Mouse (Mus musculus) lung, postnatal 25 days (tissue): ENCODE results near the gene Creld2.

ENCODE experiments used
- DNase-seq: peaks from one replicate; pipeline ENCODE4 v3.0.0; 2022; ENCODE audit warnings: low spot score

Gene Creld2

GRCm38 (mm10) chr15:88868024-88868742, 48.7 kb downstream of the Creld2 start:
- peak; percentile 70 for DNase-seq

- no peak for DNase-seq
These were observed 51.2 kb downstream of the Creld2 start for GRCm38 (mm10) chr15:88870418-88871185.

- no peak for DNase-seq
These were observed 54.6 kb downstream of the Creld2 start for GRCm38 (mm10) chr15:88874061-88874460.

DNA sequence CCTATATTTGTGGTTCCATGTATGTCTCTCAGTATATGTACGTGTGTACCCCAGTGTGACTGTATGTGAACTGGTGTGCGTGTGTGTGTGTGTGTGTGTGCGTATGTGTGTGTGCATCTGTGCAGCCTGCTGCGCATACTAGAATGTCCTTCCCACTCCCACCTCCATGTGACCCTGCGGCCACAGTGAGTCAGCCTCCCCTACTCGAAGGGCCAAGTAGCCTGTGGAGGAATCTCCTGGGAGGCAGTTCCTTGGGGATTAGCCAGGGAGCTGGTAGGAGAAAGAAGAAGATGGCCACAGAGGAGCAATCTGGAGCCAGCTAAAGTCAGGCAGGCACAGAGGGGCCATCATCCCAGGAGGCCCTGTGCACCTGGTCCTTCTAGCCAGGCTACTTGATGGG, 55.0 kb downstream of the Creld2 start:
- DNase-seq, result no peak

DNA sequence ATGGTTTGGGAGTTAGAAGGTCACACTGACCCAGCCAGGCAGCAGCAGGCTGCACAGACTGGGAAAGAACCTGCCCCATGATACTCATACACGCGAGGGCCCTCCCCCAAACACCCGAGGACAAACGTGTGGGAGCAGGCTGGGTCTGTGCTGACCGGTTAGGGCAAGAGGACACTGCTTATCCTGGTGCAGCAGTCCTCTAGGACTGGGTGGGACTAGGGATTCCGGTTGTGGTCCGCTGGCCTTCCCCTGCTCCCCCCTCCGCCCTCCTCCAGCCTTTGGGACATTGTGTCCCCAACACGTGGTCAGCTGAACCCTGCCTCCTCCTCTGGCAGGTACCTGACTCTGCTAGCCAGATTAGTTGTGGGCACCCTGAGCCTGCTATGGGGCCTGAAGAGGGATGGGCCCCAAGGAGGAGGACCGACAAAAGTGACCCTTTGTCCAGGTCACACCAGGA, 56.2 kb downstream of the Creld2 start:
- no peak for DNase-seq
